ENCODE assay signal across 8 mouse cellular contexts in the genomic region with DNA sequence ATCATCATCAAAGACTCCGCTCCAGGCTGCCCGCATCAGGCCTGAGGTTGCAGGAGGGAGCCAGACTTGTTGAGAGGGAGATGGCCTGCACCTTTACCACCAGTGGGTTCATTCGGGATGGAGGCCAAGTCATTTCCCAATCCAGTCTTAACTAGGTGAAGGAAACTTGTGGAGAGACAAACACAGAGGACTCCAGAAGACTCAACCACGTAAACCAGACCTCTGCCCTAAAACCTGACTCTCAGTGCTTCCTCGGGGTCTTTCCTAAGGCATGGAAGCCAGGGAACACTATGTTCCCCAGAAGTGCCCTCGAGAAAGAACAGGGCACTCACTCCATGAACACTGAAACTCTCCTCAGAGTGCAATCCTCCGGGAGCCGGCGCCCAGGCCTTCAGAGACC. TPM values are rescaled to one million over a fixed set of nuclear protein-coding genes. Genes with fewer than 3 reads are reported as not detected.
DNase-seq lines count a peak whose midpoint lies in the region; ATAC-seq and TF ChIP-seq lines count a peak whose summit lies in the region.

No protein-coding gene starts in this region.

- no peaks in the 10 kb centered on the region for H3K9me3 ChIP-seq in lung, embryonic 15.5 days
- no peaks in the 10 kb centered on the region for H3K9me3 ChIP-seq in hindbrain, embryonic 16.5 days (ENCODE audit: control insufficient read depth, low read length)
- H3K9me3 ChIP-seq in neural tube, embryonic 15.5 days (replicated peaks): no peaks in the 10 kb centered on the region

- peak overlapping the region; percentile 98 for H3K4me2 ChIP-seq in lung, embryonic 15.5 days
- peak overlapping the region; percentile 96 for H3K4me2 ChIP-seq in hindbrain, embryonic 16.5 days (ENCODE audit: low read length)
- peak overlapping the region; percentile 98 for H3K4me2 ChIP-seq in neural tube, embryonic 15.5 days

- H3K27ac ChIP-seq in cerebellum, adult 2 months (ENCODE audit: insufficient read depth, low read length): no peak overlapping the region
- H3K27ac ChIP-seq in lung, embryonic 15.5 days: no peak overlapping the region
- H3K27ac ChIP-seq in hindbrain, embryonic 16.5 days (ENCODE audit: low read depth, low read length): no peak overlapping the region
- no peak overlapping the region for H3K27ac ChIP-seq in neural tube, embryonic 15.5 days (replicated peaks)

- no peak for TF ChIP-seq POLR2A in cerebellum, adult 2 months (IDR thresholded peaks at IDR 0.05; ENCODE audit: borderline replicate concordance, insufficient read depth, low read length)

- no peak for DNase-seq in cerebellum, adult 2 months
- no peak for DNase-seq in cerebellum, postnatal 4 days (ENCODE audit: low spot score in 2 of 2)
- no peak for DNase-seq in lung, postnatal 10 days
- DNase-seq in thymus, postnatal 4 days: no peak
- no peak for DNase-seq in urinary bladder, adult 18-20 months (ENCODE audit: low spot score in 2 of 2)

- H3K4me3 ChIP-seq in cerebellum, adult 2 months (replicated peaks; ENCODE audit: insufficient read depth, low read depth, low read length): peak overlapping the region; percentile 65
- H3K4me3 ChIP-seq in lung, embryonic 15.5 days: no peak overlapping the region
- H3K4me3 ChIP-seq in hindbrain, embryonic 16.5 days (ENCODE audit: low read length): peak overlapping the region; percentile 63
- H3K4me3 ChIP-seq in neural tube, embryonic 15.5 days (replicated peaks): peak overlapping the region; percentile 85

- no peaks in the 10 kb centered on the region for H3K27me3 ChIP-seq in cerebellum, adult 2 months (ENCODE audit: control insufficient read depth, insufficient read depth, low read length)
- H3K27me3 ChIP-seq in lung, embryonic 15.5 days: peaks cover 6% of the 10 kb centered on the region; the same call in 1 of the 2 replicates
- no peaks in the 10 kb centered on the region for H3K27me3 ChIP-seq in hindbrain, embryonic 16.5 days (replicated peaks; ENCODE audit: control insufficient read depth, insufficient read depth, low read length)
- H3K27me3 ChIP-seq in neural tube, embryonic 15.5 days (replicated peaks): 0 out of 2 replicates have a peak, but pooled peaks cover 5% of the 10 kb centered on the region

- 66% methylated on average over 9 of the region's 9 CpGs for WGBS in cerebellum, adult 2 months
- 81% methylated on average over 9 of the region's 9 CpGs for WGBS in lung, embryonic 15.5 days
- 85% methylated on average over 9 of the region's 9 CpGs for WGBS in hindbrain, embryonic 16.5 days
- WGBS in neural tube, embryonic 15.5 days: 84% methylated on average over 9 of the region's 9 CpGs

- no peaks in the 10 kb centered on the region for H3K36me3 ChIP-seq in lung, embryonic 15.5 days
- H3K36me3 ChIP-seq in hindbrain, embryonic 16.5 days (ENCODE audit: control insufficient read depth, insufficient read depth, low read length): no peaks in the 10 kb centered on the region
- H3K36me3 ChIP-seq in neural tube, embryonic 15.5 days: no peaks in the 10 kb centered on the region

- no peak overlapping the region for H3K9ac ChIP-seq in lung, embryonic 15.5 days
- no peak overlapping the region for H3K9ac ChIP-seq in hindbrain, embryonic 16.5 days (ENCODE audit: low read depth, low read length)
- no peak overlapping the region; the same call in 1 of the 2 replicates for H3K9ac ChIP-seq in neural tube, embryonic 15.5 days (replicated peaks)

- no peak for ATAC-seq in lung, embryonic 15.5 days (ENCODE audit: borderline replicate concordance, extremely low read depth, low FRiP score, low TSS enrichment)
- ATAC-seq in hindbrain, embryonic 16.5 days: no peak
- no peak for ATAC-seq in neural tube, embryonic 15.5 days (ENCODE audit: low FRiP score)

- no peak for TF ChIP-seq CTCF in cerebellum, adult 2 months (IDR thresholded peaks at IDR 0.05; ENCODE audit: borderline replicate concordance, insufficient read depth, low read depth, low read length)

- H3K4me1 ChIP-seq in cerebellum, adult 2 months (ENCODE audit: control insufficient read depth, insufficient read depth, low read length): peaks cover 41% of the 10 kb centered on the region
- peaks cover 48% of the 10 kb centered on the region for H3K4me1 ChIP-seq in lung, embryonic 15.5 days
- peaks cover 26% of the 10 kb centered on the region for H3K4me1 ChIP-seq in hindbrain, embryonic 16.5 days (ENCODE audit: control insufficient read depth, insufficient read depth, low read depth, low read length)
- H3K4me1 ChIP-seq in neural tube, embryonic 15.5 days: peaks cover 45% of the 10 kb centered on the region

RNA-seq across cellular contexts. Expression of gene Slc7a5, which starts 2.5 kb away (rescaled TPM):
- 70.7 and 78.0 TPM in 2 replicates for polyA plus RNA-seq in cerebellum, adult 2 months (2012; rRNA removed)
- 14.8 and 15.5 TPM in 2 replicates for polyA plus RNA-seq in lung, embryonic 15.5 days (2015; fragmentation: Nextera tagmentation; extraction: Ambion mirVana)
- polyA plus RNA-seq in hindbrain, embryonic 16.5 days (2015; fragmentation: Nextera tagmentation; extraction: Ambion mirVana): 44.9 and 57.8 TPM in 2 replicates
- 39.6 and 41.1 TPM in 2 replicates for polyA plus RNA-seq in neural tube, embryonic 15.5 days (2015; fragmentation: Nextera tagmentation; extraction: Ambion mirVana)

RNA-seq across cellular contexts. Expression of gene Car5a, which starts 39.7 kb away (rescaled TPM):
- 0.44 and 0.59 TPM in 2 replicates for polyA plus RNA-seq in cerebellum, adult 2 months (2012; rRNA removed)
- not detected in 2 replicates for polyA plus RNA-seq in lung, embryonic 15.5 days (2015; fragmentation: Nextera tagmentation; extraction: Ambion mirVana)
- polyA plus RNA-seq in hindbrain, embryonic 16.5 days (2015; fragmentation: Nextera tagmentation; extraction: Ambion mirVana): 0.25 and 0.40 TPM in 2 replicates
- polyA plus RNA-seq in neural tube, embryonic 15.5 days (2015; fragmentation: Nextera tagmentation; extraction: Ambion mirVana): 0.46 and 0.50 TPM in 2 replicates

RNA-seq across cellular contexts. Expression of gene Banp, which starts 44.6 kb away (rescaled TPM):
- polyA plus RNA-seq in cerebellum, adult 2 months (2012; rRNA removed): 64.3 and 67.1 TPM in 2 replicates
- 40.2 and 50.4 TPM in 2 replicates for polyA plus RNA-seq in lung, embryonic 15.5 days (2015; fragmentation: Nextera tagmentation; extraction: Ambion mirVana)
- 49.9 and 54.9 TPM in 2 replicates for polyA plus RNA-seq in hindbrain, embryonic 16.5 days (2015; fragmentation: Nextera tagmentation; extraction: Ambion mirVana)
- polyA plus RNA-seq in neural tube, embryonic 15.5 days (2015; fragmentation: Nextera tagmentation; extraction: Ambion mirVana): 51.1 and 52.8 TPM in 2 replicates
